Mouse (Mus musculus): Measurements from ENCODE around the gene Ocel1. TPM values are rescaled to one million over a fixed set of nuclear protein-coding genes. Genes with fewer than 3 reads are reported as not detected.

The Ocel1 gene
- total and polyA plus RNA-seq, 3 experiments: 4.8 to 7.4 (median 7.1) TPM

GRCm38 (mm10) chr8:71380178-71381171, 9.4 kb downstream of the Ocel1 start:
- no peaks in the 10 kb centered on the region for H3K79me2 ChIP-seq (replicated peaks; ENCODE audit: control insufficient read depth, extremely low read depth, insufficient read depth, poor library complexity, severe bottlenecking)
- no peaks in the 10 kb centered on the region for H3K27me3 ChIP-seq (replicated peaks)
- H3K4me1 ChIP-seq (ENCODE audit: control insufficient read depth in 1 of 2, insufficient read depth in 2 of 2): peaks cover 15 to 45% of the 10 kb centered on the region in 2 experiments
- TF ChIP-seq HCFC1 (IDR thresholded peaks at IDR 0.05; ENCODE audit: low read depth, low read length): no peak
- TF ChIP-seq BHLHE40 (IDR thresholded peaks at IDR 0.05; ENCODE audit: low read depth, low read length): no peak
- H3K4me3 ChIP-seq (replicated peaks in 1 of 3; ENCODE audit: low read depth in 2 of 3, low read length in 2 of 3, poor library complexity in 1 of 3): peak overlapping the region; percentile 61 to 94 (median 77)
- peaks cover 9 to 31% of the 10 kb centered on the region in 2 experiments for H3K36me3 ChIP-seq (replicated peaks in 1 of 2; ENCODE audit: control insufficient read depth in 1 of 2, insufficient read depth in 1 of 2, low read length in 1 of 2)
- peaks cover 8% of the 10 kb centered on the region for H3K9me3 ChIP-seq (replicated peaks; ENCODE audit: low read length)
- no peak overlapping the region for H3K27ac ChIP-seq (ENCODE audit: insufficient read depth, low read depth)
- dilution Hi-C loops (cut with MboI; ENCODE audit: extremely low pct_ligation_motif_present, extremely low pct_unique_long_range_greater_than_20kb, low sequenced_read_pairs): no loop called here
- peak overlapping the region; percentile 54 for H3K4me2 ChIP-seq (ENCODE audit: insufficient read depth, low read depth, poor library complexity, severe bottlenecking)
- no peak for DNase-seq (ENCODE audit: extremely low read depth)
- in situ Hi-C loops (cut with MboI; ENCODE audit: low pct_ligation_motif_present, low pct_unique_long_range_greater_than_20kb, low sequenced_read_pairs): no loop called here
- peak overlapping the region; percentile 86 for H3K9ac ChIP-seq (ENCODE audit: insufficient read depth, low read depth)

- DNase-seq (ENCODE audit: extremely low read depth): no peak
- peak within 1 kb of the TSS; percentile 86 for H3K9ac ChIP-seq (ENCODE audit: insufficient read depth, low read depth)
- TF ChIP-seq CHD1 (IDR thresholded peaks at IDR 0.05; ENCODE audit: low read depth, low read length) (no peak), MXI1 (IDR thresholded peaks at IDR 0.05; ENCODE audit: low read depth, low read length) (peak; percentile 3; the same call in 1 of the 2 replicates), USF1 (IDR thresholded peaks at IDR 0.05; ENCODE audit: low read depth, low read length) (no peak), HCFC1 (IDR thresholded peaks at IDR 0.05; ENCODE audit: low read depth, low read length) (no peak; the same call in 1 of the 2 replicates), JUND (conservative IDR thresholded peaks at IDR 0.05; ENCODE audit: low read depth, low read length) (no peak), UBTF (IDR thresholded peaks at IDR 0.05; ENCODE audit: low read depth, low read length) (peak; percentile 89), CHD2 (IDR thresholded peaks at IDR 0.05; ENCODE audit: low read length) (peak; percentile 28; the same call in 1 of the 2 replicates), POLR2A (IDR thresholded peaks at IDR 0.05; ENCODE audit: low read depth, low read length) (peak; percentile 38; the same call in 1 of the 2 replicates), SIN3A (IDR thresholded peaks at IDR 0.05; ENCODE audit: low read length) (no peak), NRF1 (IDR thresholded peaks at IDR 0.05; ENCODE audit: low read depth, low read length) (no peak), GABPA (IDR thresholded peaks at IDR 0.05; ENCODE audit: insufficient replicate concordance, low read depth, low read length) (no peak), BHLHE40 (IDR thresholded peaks at IDR 0.05; ENCODE audit: low read depth, low read length) (peak; percentile 44; the same call in 1 of the 2 replicates)
- H3K4me1 ChIP-seq (ENCODE audit: control insufficient read depth in 1 of 2, insufficient read depth in 2 of 2): peaks cover 15 to 50% of the 10 kb centered on the region in 2 experiments
- H3K9me3 ChIP-seq (replicated peaks; ENCODE audit: low read length): no peaks in the 10 kb centered on the region
- H3K36me3 ChIP-seq (replicated peaks in 1 of 2; ENCODE audit: control insufficient read depth in 1 of 2, insufficient read depth in 1 of 2, low read length in 1 of 2): peaks cover 0 to 21% of the 10 kb centered on the region in 2 experiments
- H3K79me2 ChIP-seq (replicated peaks; ENCODE audit: control insufficient read depth, extremely low read depth, insufficient read depth, poor library complexity, severe bottlenecking): no peaks in the 10 kb centered on the region
- H3K4me2 ChIP-seq (ENCODE audit: insufficient read depth, low read depth, poor library complexity, severe bottlenecking): peak within 1 kb of the TSS; percentile 54
- peak within 1 kb of the TSS; percentile 61 to 94 (median 77) for H3K4me3 ChIP-seq (replicated peaks in 1 of 3; ENCODE audit: low read depth in 2 of 3, low read length in 2 of 3, poor library complexity in 1 of 3)
- peak within 1 kb of the TSS; percentile 4; the same call in 1 of the 2 replicates for H3K27ac ChIP-seq (ENCODE audit: insufficient read depth, low read depth)
- in situ Hi-C loops (cut with MboI; ENCODE audit: low pct_ligation_motif_present, low pct_unique_long_range_greater_than_20kb, low sequenced_read_pairs): no loop called here
- dilution Hi-C loops (cut with MboI; ENCODE audit: extremely low pct_ligation_motif_present, extremely low pct_unique_long_range_greater_than_20kb, low sequenced_read_pairs): no loop called here
- H3K27me3 ChIP-seq (replicated peaks): no peaks in the 10 kb centered on the region
Observed at GRCm38 (mm10) chr8:71381421-71381970, 10.4 kb downstream of the Ocel1 start, which contains the start of gene Nr2f6. TSS of gene Nr2f6 (minus strand) at chr8:71381960.
